11 mouse cellular contexts compared by ENCODE assay signal in the genomic region with DNA sequence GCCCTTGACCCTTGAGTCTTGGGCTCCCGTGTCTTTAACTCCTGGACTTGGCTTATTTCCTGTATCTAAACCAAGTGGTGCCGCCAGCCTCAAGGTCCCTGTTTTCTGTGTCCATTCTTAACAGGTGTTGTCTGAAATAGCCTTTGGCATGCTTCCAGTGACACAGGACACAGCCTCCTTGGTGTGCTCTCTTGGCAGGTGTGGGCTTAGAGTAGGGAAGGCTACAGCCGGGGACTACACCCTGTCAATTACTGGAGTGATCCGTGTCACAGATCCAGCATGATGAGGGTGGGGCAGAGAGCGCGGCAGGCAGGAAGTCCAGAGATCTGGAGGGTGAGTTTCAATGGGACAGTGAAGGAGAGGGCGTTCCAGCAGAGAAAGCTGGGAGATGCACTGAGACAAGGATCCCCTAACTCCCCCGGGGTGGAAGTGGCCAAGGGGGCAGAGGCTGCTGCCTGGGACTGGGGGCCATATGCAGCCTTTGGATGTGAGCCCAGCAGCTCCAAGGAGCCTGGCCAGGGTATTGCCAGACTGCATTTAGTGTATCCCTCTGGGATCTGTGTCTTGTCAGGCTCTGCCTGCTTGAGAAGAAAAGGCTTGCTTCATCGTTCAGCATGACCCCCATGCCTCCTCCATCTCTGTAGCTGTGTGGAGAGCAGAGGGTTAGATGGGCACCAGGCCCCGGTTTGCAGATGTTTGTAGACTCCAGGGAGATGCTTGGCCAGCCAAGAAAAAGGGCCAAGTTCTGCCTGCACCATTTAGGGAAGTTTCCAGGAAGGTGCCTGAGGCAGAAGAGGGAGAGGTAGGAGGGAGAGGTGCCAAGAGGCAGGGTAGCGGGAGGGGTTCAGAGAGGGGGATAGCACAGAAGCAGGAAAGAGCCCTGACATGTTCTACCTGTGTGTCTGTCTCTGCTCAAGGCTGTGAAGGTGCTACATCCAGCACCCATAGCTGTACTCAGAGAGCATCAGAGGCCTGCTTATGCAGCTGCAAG. TPM values are rescaled to one million over a fixed set of nuclear protein-coding genes. Genes with fewer than 3 reads are reported as not detected.
DNase-seq lines count a peak whose midpoint lies in the region; ATAC-seq and TF ChIP-seq lines count a peak whose summit lies in the region.
"Had no signal": no experiment of that assay in that cellular context is flagged by ENCODE, and none has a peak within 500 bp of the region (broad histone marks: within the 10 kb centered on the region; RNA-seq: fewer than 3 reads in every experiment).

No protein-coding gene starts in this region.

- peaks cover 48% of the 10 kb centered on the region for H3K4me1 ChIP-seq in limb, embryonic 15.5 days

- H3K9ac ChIP-seq in limb, embryonic 15.5 days = no peak overlapping the region

- H3K36me3 ChIP-seq in limb, embryonic 15.5 days = no peaks in the 10 kb centered on the region

- peak; percentile 93 for DNase-seq in heart, adult 11 months
- no peak for DNase-seq in heart, postnatal 14 days
- DNase-seq in R1 (ENCODE audit: low read depth, low spot score) = peak; percentile 62
- DNase-seq in embryo, embryonic 9.5 days (ENCODE audit: extremely low spot score) = no peak
- DNase-seq in left cerebral cortex, adult 2 months (ENCODE audit: extremely low spot score in 1 of 2, low spot score in 2 of 2) = no peak
- no peak for DNase-seq in right cerebral cortex, postnatal 14 days

- intact Hi-C loops in heart, postnatal 14 days (cut with DNase I) = no loop called here
- intact Hi-C loops in left cerebral cortex, adult 2 months (cut with DNase I) = no loop called here

- peak overlapping the region; percentile 59 for H3K27ac ChIP-seq in limb, embryonic 15.5 days
- H3K27ac ChIP-seq in left cerebral cortex, adult 2 months = no peak overlapping the region
- H3K27ac ChIP-seq: macrophage had no signal

- H3K27me3 ChIP-seq in limb, embryonic 15.5 days = no peaks in the 10 kb centered on the region
- H3K27me3 ChIP-seq: CH12.LX had no signal

- no peak overlapping the region for H3K4me3 ChIP-seq in limb, embryonic 15.5 days
- H3K4me3 ChIP-seq in left cerebral cortex, adult 2 months = no peak overlapping the region
- H3K4me3 ChIP-seq: erythroblast, embryonic 14.5 days had no signal

- 46% methylated on average over 11 of the region's 11 CpGs for WGBS in limb, embryonic 15.5 days

- TF ChIP-seq CTCF in left cerebral cortex, adult 2 months (IDR thresholded peaks at IDR 0.05) = no peak

- no peak overlapping the region for H3K4me2 ChIP-seq in limb, embryonic 15.5 days

- no peaks in the 10 kb centered on the region for H3K9me3 ChIP-seq in limb, embryonic 15.5 days

- ATAC-seq in erythroid progenitor cell, adult 5-6 weeks (replicated peaks; ENCODE audit: low FRiP score, poor library complexity, severe bottlenecking) = peak; percentile 44; the same call in 1 of the 2 replicates
- 0 out of 2 replicates have a peak, but pooled peaks have one; percentile 26 for ATAC-seq in limb, embryonic 15.5 days (ENCODE audit: insufficient number of reproducible peaks, low FRiP score, low TSS enrichment, low read depth)

RNA-seq across cellular contexts. Expression of a gene that starts 30.0 kb away (rescaled TPM):
- total RNA-seq in heart, postnatal 14 days (2021) = 10 to 100 TPM; 81.0 to 82.1 TPM
- total RNA-seq in erythroid progenitor cell, adult 5-6 weeks (2015; ENCODE audit: low replicate concordance) = 8.4 and 13.3 TPM in 2 replicates
- total RNA-seq in erythroid progenitor cell, adult 5-6 weeks (2017; ENCODE audit: low replicate concordance) = 18.3 and 20.3 TPM in 2 replicates
- polyA plus RNA-seq in limb, embryonic 15.5 days (2015; fragmentation: Nextera tagmentation; extraction: Ambion mirVana) = 16.4 and 20.0 TPM in 2 replicates
- total RNA-seq in left cerebral cortex, adult 2 months (2021) = 10 to 100 TPM; 18.8 to 21.4 TPM

RNA-seq across cellular contexts. Expression of a gene that starts 30.4 kb away (rescaled TPM):
- total RNA-seq in heart, postnatal 14 days (2021) = 10 to 100 TPM; 22.0 to 22.3 TPM
- total RNA-seq in erythroid progenitor cell, adult 5-6 weeks (2015; ENCODE audit: low replicate concordance) = 27.8 and 31.0 TPM in 2 replicates
- total RNA-seq in erythroid progenitor cell, adult 5-6 weeks (2017; ENCODE audit: low replicate concordance) = 21.2 and 40.1 TPM in 2 replicates
- polyA plus RNA-seq in limb, embryonic 15.5 days (2015; fragmentation: Nextera tagmentation; extraction: Ambion mirVana) = 12.3 and 13.5 TPM in 2 replicates
- total RNA-seq in left cerebral cortex, adult 2 months (2021) = 10 to 100 TPM; 16.2 to 19.8 TPM

Comparison
In these comparisons a context has a peak if more than half of its experiments do, and no peak if none do; other contexts are left out.
1. DNase-seq: peak in heart, adult 11 months (single experiment) and R1 (single experiment); none in heart, postnatal 14 days (0 of 2), embryo, embryonic 9.5 days (single experiment), left cerebral cortex, adult 2 months (0 of 2) and right cerebral cortex, postnatal 14 days (single experiment).